23 mouse cellular contexts compared by ENCODE assay signal in genomic region chr10:53174038-53174564, GRCm38 (mm10).
"Had no signal": no experiment of that assay in that cellular context is flagged by ENCODE, and none has a peak within 500 bp of the region (broad histone marks: within the 10 kb centered on the region; RNA-seq: fewer than 3 reads in every experiment).

No protein-coding gene starts in this region.

- H3K27ac ChIP-seq: kidney, postnatal 0 days; layer of hippocampus, adult 2 months; limb, embryonic 15.5 days; liver, embryonic 14.5 days; macrophage; midbrain, embryonic 10.5 days; midbrain, embryonic 13.5 days; neural tube, embryonic 13.5 days; stomach, postnatal 0 days had no signal

- H3K4me2 ChIP-seq: limb, embryonic 15.5 days; liver, embryonic 11.5 days; lung, embryonic 14.5 days; midbrain, embryonic 13.5 days; neural tube, embryonic 13.5 days had no signal

- H3K4me1 ChIP-seq: limb, embryonic 15.5 days; midbrain, embryonic 10.5 days; midbrain, embryonic 13.5 days had no signal

- H3K4me3 ChIP-seq: layer of hippocampus, adult 2 months; limb, embryonic 15.5 days; midbrain, embryonic 10.5 days; midbrain, embryonic 13.5 days; myocyte; neural tube, embryonic 13.5 days had no signal

- H3K27me3 ChIP-seq: limb, embryonic 15.5 days; midbrain, embryonic 13.5 days; neural tube, embryonic 13.5 days had no signal

- H3K36me3 ChIP-seq: limb, embryonic 15.5 days; midbrain, embryonic 10.5 days; midbrain, embryonic 13.5 days; neural tube, embryonic 13.5 days had no signal

- H3K9me3 ChIP-seq: limb, embryonic 15.5 days; midbrain, embryonic 10.5 days; midbrain, embryonic 13.5 days; neural tube, embryonic 13.5 days had no signal

- ATAC-seq: liver, postnatal 0 days; lung, postnatal 0 days; midbrain, embryonic 13.5 days; midbrain, embryonic 16.5 days had no signal

- H3K9ac ChIP-seq: limb, embryonic 15.5 days; liver, embryonic 14.5 days; liver, postnatal 0 days; lung, embryonic 14.5 days; midbrain, embryonic 13.5 days; neural tube, embryonic 13.5 days had no signal

- DNase-seq: kidney, adult 2 months; kidney, postnatal 25 days; layer of hippocampus, adult 9-11 months; liver, postnatal 0 days; lung, embryonic 14.5 days; right cerebral cortex, postnatal 14 days; right cerebral cortex, postnatal 4 days; thymus, adult 2 months; thymus, postnatal 14 days; thymus, postnatal 4 days had no signal
